Mouse (Mus musculus) heart, embryonic 12.5 days (tissue): ENCODE measurements around the gene Mfsd2b. TPM values are rescaled to one million over a fixed set of nuclear protein-coding genes. Genes with fewer than 3 reads are reported as not detected.

Experiments used
- polyA plus RNA-seq: library from polyadenylated mRNA; unstranded; fragments of >200 nt; fragmentation: Nextera tagmentation; extraction: Ambion mirVana; gene quantifications from 2 replicates; pipeline ENCODE4 v1.2.1, GENCODE M21; 2016

Mfsd2b gene
- polyA plus RNA-seq, 1 experiment from 2014 or later, result 7.2 TPM

Other genes starting within 250 kb of the Mfsd2b start
- gene Fam228a, start 135.9 kb downstream of the Mfsd2b start, polyA plus RNA-seq, result 0.20 and 0.21 TPM in 2 replicates
- 1.9 and 2.3 TPM in 2 replicates for gene Pfn4, start 105.3 kb downstream of the Mfsd2b start, polyA plus RNA-seq
- gene Fam228b, start 105.1 kb downstream of the Mfsd2b start, polyA plus RNA-seq, result 2.0 and 2.6 TPM in 2 replicates
- 140 and 160 TPM in 2 replicates for gene Sf3b6, start 56.8 kb downstream of the Mfsd2b start, polyA plus RNA-seq
- 6.9 and 10.7 TPM in 2 replicates for gene Fkbp1b, start 32.8 kb downstream of the Mfsd2b start, polyA plus RNA-seq
- gene Wdcp, start 31.1 kb downstream of the Mfsd2b start, polyA plus RNA-seq, result 14.4 and 14.7 TPM in 2 replicates
- gene Ubxn2a, start 33.3 kb upstream of the Mfsd2b start, polyA plus RNA-seq, result 36.0 and 38.2 TPM in 2 replicates
- gene Atad2b, start 43.0 kb upstream of the Mfsd2b start, polyA plus RNA-seq, result 13.0 and 13.1 TPM in 2 replicates